ENCODE assay signal across 8 mouse cellular contexts in genomic region chr6:128799144-128799895, GRCm38 (mm10). TPM values are rescaled to one million over a fixed set of nuclear protein-coding genes. Genes with fewer than 3 reads are reported as not detected.
DNase-seq lines count a peak whose midpoint lies in the region; ATAC-seq lines count a peak whose summit lies in the region.
"Not testable (repeated sequence)": the region's sequence is repeated elsewhere in the genome, so short reads cannot be mapped to it uniquely, and the experiment has no call there.

No protein-coding gene starts in this region.

- H3K9me3 ChIP-seq in forebrain, embryonic 11.5 days (ENCODE audit: control insufficient read depth, low read length); heart, embryonic 16.5 days (replicated peaks; ENCODE audit: control insufficient read depth, low read length); liver, embryonic 13.5 days (replicated peaks); stomach, embryonic 14.5 days (ENCODE audit: control insufficient read depth, low read depth, low read length): not testable (repeated sequence)

- H3K27ac ChIP-seq in forebrain, embryonic 11.5 days (ENCODE audit: low read depth, low read length) = peak overlapping the region; percentile 46; the same call in 1 of the 2 replicates
- peak overlapping the region; percentile 87 for H3K27ac ChIP-seq in heart, embryonic 16.5 days (ENCODE audit: low read length)
- peak overlapping the region; percentile 71 for H3K27ac ChIP-seq in liver, embryonic 13.5 days
- peak overlapping the region; percentile 87 for H3K27ac ChIP-seq in stomach, embryonic 14.5 days (ENCODE audit: low read length)

- peak; percentile 78 for DNase-seq in c-Kit-negative CD71-positive TER-119-positive erythroid progenitor cells, embryonic 14.5 days (ENCODE audit: low read depth, low spot score)
- peak; percentile 94 for DNase-seq in forebrain, embryonic 11.5 days (ENCODE audit: low spot score)
- peak; percentile 83 for DNase-seq in kidney, postnatal 25 days
- DNase-seq in liver, embryonic 13.5 days = peak; percentile 65
- DNase-seq in natural killer cell, adult 2 months (ENCODE audit: low spot score in 2 of 2) = peak; percentile 89 to 91

- H3K36me3 ChIP-seq in forebrain, embryonic 11.5 days (ENCODE audit: control insufficient read depth, insufficient read depth, low read length); heart, embryonic 16.5 days (ENCODE audit: control insufficient read depth, insufficient read depth); liver, embryonic 13.5 days; stomach, embryonic 14.5 days (ENCODE audit: control insufficient read depth, insufficient read depth, low read length): not testable (repeated sequence)

- H3K27me3 ChIP-seq in forebrain, embryonic 11.5 days (ENCODE audit: control insufficient read depth, insufficient read depth, low read length); heart, embryonic 16.5 days (ENCODE audit: control insufficient read depth, insufficient read depth, low read length); liver, embryonic 13.5 days; stomach, embryonic 14.5 days (ENCODE audit: control insufficient read depth, insufficient read depth, low read length): not testable (repeated sequence)

- peak; percentile 49 for ATAC-seq in CD4-positive, CD25-positive, alpha-beta regulatory T cell, adult 4 months
- peak; percentile 72 for ATAC-seq in forebrain, embryonic 11.5 days (replicated peaks; ENCODE audit: low FRiP score)
- peak; percentile 54 for ATAC-seq in heart, embryonic 16.5 days (replicated peaks; ENCODE audit: extremely low read depth, insufficient read depth, low FRiP score)
- peak; percentile 69 for ATAC-seq in liver, embryonic 13.5 days (ENCODE audit: low read depth)
- ATAC-seq in stomach, embryonic 14.5 days (ENCODE audit: insufficient number of reproducible peaks, insufficient read depth, low FRiP score, low read depth) = peak; percentile 68

- peak overlapping the region; percentile 60 for H3K9ac ChIP-seq in forebrain, embryonic 11.5 days (ENCODE audit: low read length)
- peak overlapping the region; percentile 80 for H3K9ac ChIP-seq in heart, embryonic 16.5 days (ENCODE audit: low read length)
- peak overlapping the region; percentile 75 for H3K9ac ChIP-seq in liver, embryonic 13.5 days
- H3K9ac ChIP-seq in stomach, embryonic 14.5 days (replicated peaks; ENCODE audit: low read depth, low read length) = peak overlapping the region; percentile 52

- H3K4me1 ChIP-seq in forebrain, embryonic 11.5 days (replicated peaks; ENCODE audit: control insufficient read depth, insufficient read depth, low read length); heart, embryonic 16.5 days (ENCODE audit: control insufficient read depth, insufficient read depth, low read length); stomach, embryonic 14.5 days (ENCODE audit: control insufficient read depth, insufficient read depth, low read length): not testable (repeated sequence)
- H3K4me1 ChIP-seq in liver, embryonic 13.5 days (replicated peaks) = peaks cover 24% of the 10 kb centered on the region

- WGBS in forebrain, embryonic 11.5 days = under 1% methylated on average over 49 of the region's 49 CpGs
- under 1% methylated on average over 49 of the region's 49 CpGs for WGBS in heart, embryonic 16.5 days
- under 1% methylated on average over 49 of the region's 49 CpGs for WGBS in liver, embryonic 13.5 days (ENCODE audit: insufficient replicate concordance)
- under 1% methylated on average over 49 of the region's 49 CpGs for WGBS in stomach, embryonic 14.5 days

- H3K4me2 ChIP-seq in forebrain, embryonic 11.5 days (ENCODE audit: low read depth, low read length, severe bottlenecking) = peak overlapping the region; percentile 49
- H3K4me2 ChIP-seq in heart, embryonic 16.5 days (ENCODE audit: low read depth, low read length) = peak overlapping the region; percentile 66
- peak overlapping the region; percentile 80 for H3K4me2 ChIP-seq in liver, embryonic 13.5 days
- peak overlapping the region; percentile 51 for H3K4me2 ChIP-seq in stomach, embryonic 14.5 days (replicated peaks; ENCODE audit: low read depth, low read length)

- H3K4me3 ChIP-seq in forebrain, embryonic 11.5 days (ENCODE audit: low read depth, low read length) = peak overlapping the region; percentile 53
- H3K4me3 ChIP-seq in heart, embryonic 16.5 days (ENCODE audit: low read length) = peak overlapping the region; percentile 74
- H3K4me3 ChIP-seq in liver, embryonic 13.5 days (replicated peaks) = peak overlapping the region; percentile 72
- peak overlapping the region; percentile 55 for H3K4me3 ChIP-seq in stomach, embryonic 14.5 days (ENCODE audit: low read depth, low read length)

RNA-seq across cellular contexts. Expression of gene Klrb1c, which starts 10.3 kb away (rescaled TPM):
- polyA plus RNA-seq in CD4-positive, CD25-positive, alpha-beta regulatory T cell, adult 4 months (2017; shearing (Covaris generic)) = 1 to 10 TPM; 2.5 to 3.5 TPM
- polyA plus RNA-seq in forebrain, embryonic 11.5 days (2014; fragmentation: Nextera tagmentation; extraction: Ambion mirVana) = not detected in 2 replicates
- 0.16 and 0.39 TPM in 2 replicates for polyA plus RNA-seq in heart, embryonic 16.5 days (2015; fragmentation: Nextera tagmentation; extraction: Ambion mirVana)
- 0.08 and 0.10 TPM in 2 replicates for polyA plus RNA-seq in liver, embryonic 13.5 days (2015; fragmentation: Nextera tagmentation; extraction: Ambion mirVana)
- not detected in 2 replicates for polyA plus RNA-seq in stomach, embryonic 14.5 days (2014; fragmentation: Nextera tagmentation; extraction: Ambion mirVana)

RNA-seq across cellular contexts. Expression of gene Gm44511, which starts 26.8 kb away (rescaled TPM):
- polyA plus RNA-seq in CD4-positive, CD25-positive, alpha-beta regulatory T cell, adult 4 months (2017; shearing (Covaris generic)) = not detected
- not detected in 2 replicates for polyA plus RNA-seq in forebrain, embryonic 11.5 days (2014; fragmentation: Nextera tagmentation; extraction: Ambion mirVana)
- 0.26 TPM in 1 of 2 replicates, not detected in the other for polyA plus RNA-seq in heart, embryonic 16.5 days (2015; fragmentation: Nextera tagmentation; extraction: Ambion mirVana)
- 0.20 TPM in 1 of 2 replicates, not detected in the other for polyA plus RNA-seq in liver, embryonic 13.5 days (2015; fragmentation: Nextera tagmentation; extraction: Ambion mirVana)
- polyA plus RNA-seq in stomach, embryonic 14.5 days (2014; fragmentation: Nextera tagmentation; extraction: Ambion mirVana) = not detected in 2 replicates

RNA-seq across cellular contexts. Expression of gene Klrb1b, which starts 26.8 kb away (rescaled TPM):
- not detected for polyA plus RNA-seq in CD4-positive, CD25-positive, alpha-beta regulatory T cell, adult 4 months (2017; shearing (Covaris generic))
- polyA plus RNA-seq in forebrain, embryonic 11.5 days (2014; fragmentation: Nextera tagmentation; extraction: Ambion mirVana) = not detected in 2 replicates
- 0.17 and 0.49 TPM in 2 replicates for polyA plus RNA-seq in heart, embryonic 16.5 days (2015; fragmentation: Nextera tagmentation; extraction: Ambion mirVana)
- 0.09 TPM in 1 of 2 replicates, not detected in the other for polyA plus RNA-seq in liver, embryonic 13.5 days (2015; fragmentation: Nextera tagmentation; extraction: Ambion mirVana)
- polyA plus RNA-seq in stomach, embryonic 14.5 days (2014; fragmentation: Nextera tagmentation; extraction: Ambion mirVana) = 0.29 and 0.34 TPM in 2 replicates

Comparison
In these comparisons a context has a peak if more than half of its experiments do, and no peak if none do; other contexts are left out.
1. Peak in every context shown above with its lines: DNase-seq, ATAC-seq, H3K4me3 ChIP-seq and H3K27ac ChIP-seq.